Mouse (Mus musculus) cerebellum, adult 9-10 months (tissue): Measurements from ENCODE around the gene Tenm3.

ENCODE experiments used
- DNase-seq: peaks from one replicate; pipeline ENCODE4 v3.0.0; 2022

Gene Tenm3

DNA sequence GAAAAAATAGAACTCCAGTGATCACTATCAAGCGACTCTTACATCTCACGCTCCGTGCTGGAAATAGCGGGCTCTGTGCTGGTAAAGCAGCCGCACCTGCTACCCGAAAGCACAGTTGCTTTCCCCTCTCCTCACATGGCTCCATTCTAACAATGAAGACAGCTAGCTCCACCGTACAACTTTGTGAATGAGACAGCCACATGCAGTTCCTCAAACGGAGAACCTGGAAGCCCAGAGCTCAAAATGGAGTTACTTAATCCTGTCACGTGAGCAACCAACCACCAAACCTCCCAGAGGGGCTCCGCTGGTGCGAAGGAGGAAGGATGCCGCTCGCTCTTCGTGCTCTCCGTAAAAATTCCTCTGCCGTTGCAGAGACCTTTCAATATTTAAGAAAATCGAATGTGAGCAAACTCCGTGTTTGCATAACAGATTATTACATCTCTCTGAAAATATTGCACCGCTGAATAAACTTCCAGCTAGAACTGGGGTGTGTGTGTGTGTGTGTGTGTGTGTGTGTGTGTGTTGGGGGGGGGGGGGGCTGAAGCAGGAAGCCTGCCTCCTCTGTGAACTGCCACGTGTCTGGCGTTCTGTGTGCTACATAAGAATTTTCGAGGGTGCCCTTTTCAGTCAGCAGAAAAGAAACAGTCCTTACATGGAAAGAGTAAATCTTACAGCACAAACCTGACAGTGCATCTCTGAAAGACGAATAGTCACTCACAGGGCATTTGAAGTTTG lies 103.4 kb downstream of the Tenm3 start:
- no peak for DNase-seq

DNA sequence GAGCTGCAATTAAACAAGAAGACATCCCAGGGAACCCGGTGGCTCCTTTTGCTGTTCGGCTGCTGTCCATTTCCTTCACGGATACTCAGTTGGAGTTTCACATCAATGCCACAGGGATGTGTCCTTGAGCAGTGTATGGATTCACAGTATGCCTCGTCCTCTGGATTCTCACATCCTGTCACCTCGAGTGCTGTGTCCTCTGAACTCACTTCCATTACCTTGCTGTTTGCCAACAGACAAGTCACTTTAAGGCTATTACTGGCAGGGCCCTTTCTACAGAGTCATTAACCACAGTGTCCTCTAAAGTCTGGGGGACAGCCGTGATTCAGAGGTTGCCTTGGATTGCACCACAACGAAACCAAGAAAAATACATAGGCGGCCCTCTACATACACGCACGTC lies 110.0 kb downstream of the Tenm3 start:
- no peak for DNase-seq

DNA sequence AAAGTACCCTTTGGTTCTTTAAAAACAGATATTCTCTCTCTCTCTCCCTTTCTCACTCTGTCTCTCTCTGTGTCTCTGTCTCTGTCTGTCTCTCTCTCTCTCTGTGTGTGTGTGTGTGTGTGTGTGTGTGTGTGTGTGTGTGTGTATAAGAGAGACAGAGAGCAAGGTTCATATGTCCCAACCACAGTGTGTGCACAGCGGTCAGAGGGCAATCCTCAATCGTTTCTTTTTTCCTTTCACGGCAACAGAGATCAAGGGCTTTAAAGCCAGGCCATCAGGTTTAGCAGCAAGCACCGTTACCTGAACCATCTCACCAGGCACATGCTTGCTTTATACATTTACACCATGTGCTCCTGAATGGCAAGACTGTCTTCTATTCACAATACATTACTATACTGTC lies 110.7 kb downstream of the Tenm3 start:
- DNase-seq = no peak

DNA sequence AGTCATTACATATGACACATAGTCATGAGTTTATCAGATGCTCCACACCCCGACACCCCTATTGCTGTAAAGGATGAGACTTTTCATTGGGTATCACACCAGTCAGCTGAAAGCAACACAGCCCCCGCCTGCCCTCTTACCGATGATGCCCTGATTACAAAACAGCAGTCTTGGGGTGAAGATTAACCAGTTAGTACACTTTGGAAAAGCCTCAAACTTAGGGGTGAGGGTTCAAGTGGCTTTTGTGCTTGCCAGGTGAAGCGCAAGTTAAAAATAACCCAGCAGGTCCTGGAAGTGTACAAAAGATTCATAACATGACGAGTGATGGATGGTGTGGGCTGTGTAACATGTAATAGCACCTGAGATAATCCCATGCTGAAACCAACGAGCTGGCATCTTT lies 113.0 kb downstream of the Tenm3 start:
- no peak for DNase-seq

DNA sequence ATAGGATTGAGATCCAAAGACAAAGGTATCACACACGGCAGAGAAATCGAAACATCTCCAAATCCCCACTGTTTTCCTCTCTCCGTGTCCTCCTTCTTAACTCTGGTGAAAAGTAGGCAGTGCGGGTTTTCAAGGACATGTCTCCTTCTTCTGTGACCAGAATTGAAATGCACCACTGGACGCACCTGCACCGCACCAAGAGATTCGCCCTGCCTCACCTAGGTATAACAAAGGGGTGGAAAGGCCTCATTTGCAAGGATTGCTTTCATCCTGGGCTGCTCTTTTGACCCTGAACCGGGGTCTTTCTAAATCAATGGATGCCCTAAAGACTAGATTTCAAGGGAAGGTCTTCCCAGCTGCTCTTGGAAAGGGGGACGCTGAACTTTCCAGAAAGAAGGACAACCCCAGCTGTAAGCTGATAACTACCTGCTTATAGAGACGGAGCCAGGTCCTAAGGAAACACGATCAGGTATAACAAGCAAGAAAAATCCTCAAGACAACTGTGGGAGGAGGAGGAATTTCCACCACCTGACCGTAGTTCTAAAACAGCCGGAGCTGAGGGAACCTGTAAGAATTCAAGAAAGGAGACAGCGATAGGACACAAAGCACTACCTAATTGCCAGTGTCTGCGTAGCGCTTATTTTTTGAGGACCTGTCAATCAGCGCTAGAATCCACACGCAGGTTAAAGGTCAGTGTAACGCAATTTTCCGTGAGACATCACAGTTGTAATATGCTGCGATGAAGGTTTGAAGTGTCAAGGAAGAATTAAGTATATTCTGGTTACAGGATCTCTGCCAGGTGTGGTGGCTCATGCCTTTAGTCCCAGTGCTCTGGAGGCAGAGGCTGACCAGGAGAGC lies 114.7 kb downstream of the Tenm3 start:
- no peak for DNase-seq

DNA sequence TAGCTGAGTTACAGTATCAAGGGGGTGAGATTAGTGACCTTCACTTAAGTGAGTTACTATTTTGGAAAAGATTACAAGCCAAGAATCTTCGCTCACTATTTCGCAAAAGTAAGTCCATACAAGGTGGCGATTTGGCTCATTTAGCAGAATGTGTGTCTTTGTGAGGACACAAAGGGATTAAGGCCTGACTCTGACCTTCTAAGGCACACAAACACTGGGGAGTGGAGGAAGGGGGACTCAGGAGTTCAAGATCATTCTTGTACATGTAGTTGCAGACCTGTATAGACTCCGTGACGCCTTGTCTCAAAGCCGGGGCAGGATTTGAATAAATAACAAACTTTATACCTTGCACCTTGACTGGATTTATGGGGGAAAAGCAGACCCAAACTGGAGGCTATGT lies 115.7 kb downstream of the Tenm3 start:
- DNase-seq = no peak

DNA sequence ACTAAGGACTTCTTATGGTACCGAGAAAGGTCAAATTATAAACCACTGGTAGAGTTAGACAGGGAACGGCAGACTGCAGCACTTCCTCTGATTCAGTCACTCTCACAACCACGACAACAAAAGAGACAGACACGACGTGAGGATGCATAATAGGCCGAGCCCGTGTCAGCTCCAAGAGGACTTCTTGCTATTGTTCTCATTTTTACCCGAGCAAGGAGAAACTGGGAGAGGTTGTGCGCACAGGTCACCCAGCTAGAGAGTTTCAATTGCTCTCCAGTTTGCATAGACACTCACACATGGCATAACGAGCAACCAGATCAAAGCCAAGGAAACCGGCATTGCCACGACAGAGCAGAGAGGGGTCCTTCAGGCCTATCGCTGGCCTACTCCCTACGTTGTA lies 121.0 kb downstream of the Tenm3 start:
- DNase-seq = no peak

DNA sequence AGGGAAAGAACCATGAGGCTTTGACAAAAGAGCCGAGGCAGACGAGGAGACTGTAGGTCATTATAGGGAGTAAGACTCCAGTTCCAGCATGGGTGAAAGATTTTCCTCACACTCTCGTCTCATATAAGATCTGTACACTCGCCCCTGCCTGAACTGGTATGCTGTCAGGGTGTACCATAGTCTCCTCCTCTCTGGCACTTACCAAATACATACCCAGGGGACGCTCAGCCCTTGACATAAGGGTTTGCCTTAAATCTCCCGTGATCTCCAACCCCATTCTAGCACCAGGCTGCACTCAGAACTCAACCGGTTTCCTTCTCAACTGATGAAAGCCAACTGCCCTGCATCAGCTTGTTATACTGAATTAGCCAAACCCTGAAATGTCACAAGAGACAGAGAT lies 121.4 kb downstream of the Tenm3 start:
- DNase-seq = no peak

DNA sequence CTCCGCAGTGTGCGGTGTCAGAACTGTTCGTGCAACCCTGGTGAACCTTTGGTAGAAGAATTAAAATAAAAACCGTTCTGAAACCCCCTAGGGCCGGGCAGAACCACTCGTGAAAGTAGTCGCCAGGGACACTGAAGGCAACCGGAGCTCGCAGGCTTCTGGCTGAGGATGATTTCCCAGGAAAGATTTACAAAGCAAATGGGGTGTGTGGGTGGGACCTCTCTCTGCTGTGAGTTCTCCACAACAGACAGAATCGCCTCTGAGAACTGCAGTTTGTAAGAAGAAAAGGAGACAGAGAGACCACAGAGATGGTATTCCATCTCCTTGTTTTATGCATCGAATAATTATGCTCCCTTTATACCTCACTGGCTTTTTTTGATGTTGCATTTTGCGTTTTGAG lies 122.4 kb downstream of the Tenm3 start:
- no peak for DNase-seq

DNA sequence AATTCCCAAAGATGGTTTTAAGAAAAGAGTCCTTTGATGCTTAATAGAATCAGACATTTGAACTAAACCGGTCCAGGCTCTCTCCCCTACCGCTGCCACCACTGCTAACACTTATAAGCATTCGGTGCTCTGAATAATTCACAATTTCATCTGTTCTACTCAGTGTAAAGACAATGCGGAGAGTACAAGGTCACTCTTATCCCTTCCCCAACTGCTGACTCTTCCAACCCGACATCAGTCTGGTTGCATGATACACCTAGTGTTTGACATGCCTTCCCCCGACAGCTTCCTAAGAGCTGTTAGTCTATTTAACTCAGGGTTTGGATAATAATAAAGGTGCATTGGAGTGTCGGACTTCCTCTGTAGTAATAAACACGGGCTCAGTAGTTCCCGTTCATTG lies 128.1 kb downstream of the Tenm3 start:
- no peak for DNase-seq

DNA sequence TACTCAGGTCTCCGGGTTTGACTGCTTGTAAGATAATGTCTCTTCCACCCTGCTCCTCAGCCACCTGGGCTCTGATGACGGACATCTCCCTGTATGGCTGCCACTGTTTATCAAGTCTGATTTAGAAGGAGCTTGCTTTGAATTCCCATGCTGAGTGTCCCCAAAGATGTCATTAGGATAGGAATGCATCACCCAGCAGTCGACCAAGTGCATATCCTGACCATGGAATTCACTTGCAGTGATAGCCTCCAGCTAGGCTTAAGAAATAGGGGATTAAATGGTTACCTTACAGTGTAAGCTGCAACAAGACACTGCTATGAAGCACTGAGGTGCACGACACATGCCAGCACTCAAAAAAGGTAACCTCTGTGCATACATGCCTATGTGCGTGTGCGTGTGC lies 137.1 kb downstream of the Tenm3 start:
- DNase-seq = no peak

DNA sequence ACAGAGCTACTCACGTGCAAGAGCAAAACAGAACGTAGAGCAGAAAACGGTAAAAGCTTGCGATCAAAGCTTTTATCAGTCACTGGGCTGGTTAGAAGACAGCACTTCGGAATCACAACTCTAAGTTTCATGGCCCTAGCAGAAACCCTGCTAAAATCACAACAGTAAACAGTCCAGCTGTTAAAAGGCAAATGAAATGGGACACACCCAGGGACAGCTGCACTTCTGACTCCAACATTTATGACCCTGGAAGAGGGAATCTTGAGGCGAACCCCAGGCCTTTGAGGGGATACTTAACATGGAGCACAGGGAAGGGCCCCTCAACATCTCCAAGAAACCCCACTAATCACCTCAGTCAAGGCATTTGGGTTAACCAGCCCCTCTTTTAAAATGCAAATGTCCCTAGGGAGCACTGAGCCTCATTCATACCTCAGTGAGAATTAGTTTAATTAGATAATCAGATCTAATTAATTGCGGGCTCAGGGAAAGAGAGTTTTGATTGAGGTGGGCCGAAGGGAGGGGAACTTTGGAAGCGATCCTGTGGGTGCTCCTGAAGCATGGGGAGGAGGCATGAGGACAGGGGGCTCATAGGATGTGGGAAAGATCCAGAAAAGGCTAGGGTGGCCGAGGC lies 138.8 kb downstream of the Tenm3 start:
- DNase-seq = no peak

DNA sequence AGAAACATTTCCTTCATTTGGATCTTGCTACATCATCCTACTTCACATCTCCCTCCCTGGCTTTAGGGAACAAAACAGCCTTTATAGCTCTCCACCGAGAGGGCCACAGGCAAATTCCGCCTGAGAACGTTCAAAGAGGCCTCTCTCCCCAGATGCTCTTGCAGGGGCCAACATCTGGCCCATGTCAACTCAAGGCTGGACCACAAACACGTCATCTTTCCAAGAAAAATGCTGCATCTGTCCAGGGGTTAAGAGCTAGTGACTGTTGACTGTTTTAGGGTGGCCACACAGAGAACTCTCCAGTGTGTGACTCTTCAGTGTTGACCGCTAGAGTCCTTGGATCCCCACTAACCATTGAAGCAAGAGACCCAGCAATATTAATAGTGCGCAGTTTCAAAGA lies 139.3 kb downstream of the Tenm3 start:
- DNase-seq = no peak

DNA sequence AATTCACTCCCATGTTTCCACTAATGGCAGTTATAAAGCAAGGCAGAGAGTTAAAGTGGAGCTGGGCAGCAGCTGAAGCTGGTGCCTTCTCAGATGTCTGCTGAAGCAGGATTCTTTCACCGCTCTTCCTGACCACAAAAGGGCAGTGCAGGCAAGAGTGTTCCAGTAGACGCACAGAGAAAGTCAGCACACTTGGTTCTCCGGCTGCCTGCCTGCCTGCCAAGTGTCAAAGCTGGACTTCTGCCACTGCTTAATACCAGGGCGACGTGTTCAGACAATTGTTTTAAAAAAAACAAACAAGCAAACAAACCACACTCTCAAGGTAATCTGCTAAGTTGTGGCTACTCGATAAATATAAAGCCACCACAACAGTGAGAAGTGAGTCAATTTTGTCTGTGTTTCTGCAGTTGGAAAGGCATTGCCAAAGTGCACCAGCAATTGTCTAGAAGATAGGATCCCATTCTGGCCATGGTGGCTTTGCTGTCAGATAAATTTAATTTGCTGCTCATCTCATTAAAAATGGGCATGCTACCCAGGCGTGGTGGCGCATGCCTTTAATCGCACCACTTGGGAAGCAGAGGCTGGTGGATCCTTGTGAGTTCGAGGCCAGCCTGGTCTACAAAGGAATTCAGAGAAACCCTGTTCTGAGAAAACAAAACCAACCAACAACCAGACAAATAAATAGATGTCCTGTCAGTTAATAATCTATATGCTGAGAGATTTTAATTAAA lies 152.9 kb downstream of the Tenm3 start:
- DNase-seq = no peak

DNA sequence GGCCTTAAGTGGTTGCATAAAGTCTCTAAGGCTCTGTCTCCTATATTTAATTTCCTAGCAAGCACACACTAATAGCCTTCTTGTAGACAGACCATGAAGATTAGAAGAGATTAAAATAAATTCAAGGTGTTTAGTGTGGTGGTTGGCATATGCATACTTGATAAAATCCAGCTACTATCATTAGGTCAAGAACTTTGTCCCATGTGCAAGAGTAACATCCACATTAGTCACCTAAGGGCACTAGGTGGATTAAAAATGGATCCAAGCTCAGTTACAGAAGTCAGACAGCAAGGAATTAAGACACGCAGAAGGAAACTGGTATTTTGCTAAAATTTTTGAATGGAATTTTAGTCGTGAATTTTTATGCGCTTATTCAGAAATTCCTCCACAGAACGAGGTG lies 155.0 kb downstream of the Tenm3 start:
- no peak for DNase-seq

DNA sequence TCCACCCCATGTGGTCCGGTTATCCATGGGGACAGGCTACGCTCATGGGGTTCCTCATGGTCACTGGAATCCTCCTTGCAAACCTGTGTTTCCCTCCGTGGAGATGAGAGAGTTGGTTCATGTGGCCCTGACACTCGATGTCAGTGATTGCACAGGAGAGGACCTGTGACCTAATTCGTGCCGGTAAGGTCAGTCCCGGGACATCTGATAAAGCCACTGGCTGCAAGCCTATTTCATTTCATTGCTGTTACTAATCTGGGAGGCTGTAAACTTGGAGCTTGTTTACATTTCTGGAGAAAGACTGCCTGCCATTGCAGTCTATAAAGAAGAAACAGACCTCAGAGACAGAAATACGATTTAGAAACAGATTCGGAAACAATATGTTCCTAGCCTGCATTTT lies 155.6 kb downstream of the Tenm3 start:
- no peak for DNase-seq

DNA sequence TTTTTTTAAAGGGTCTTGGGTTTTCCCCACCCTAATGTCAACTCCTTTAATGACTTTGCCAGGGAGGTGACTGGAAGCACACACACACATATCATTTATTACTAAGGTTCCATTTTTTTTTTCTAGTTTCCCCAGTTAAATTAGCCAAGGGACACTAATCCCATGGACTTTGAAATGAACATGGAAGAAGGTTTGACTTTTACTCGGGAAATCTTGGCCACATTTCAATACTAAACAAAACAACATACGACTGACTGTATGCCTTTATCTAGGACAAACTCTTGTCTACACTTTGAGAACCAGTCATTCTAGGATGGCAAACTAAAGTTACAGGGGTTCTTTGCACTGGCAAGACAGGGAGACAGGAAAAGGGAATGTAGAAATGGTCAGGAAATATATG lies 170.3 kb downstream of the Tenm3 start:
- no peak for DNase-seq

DNA sequence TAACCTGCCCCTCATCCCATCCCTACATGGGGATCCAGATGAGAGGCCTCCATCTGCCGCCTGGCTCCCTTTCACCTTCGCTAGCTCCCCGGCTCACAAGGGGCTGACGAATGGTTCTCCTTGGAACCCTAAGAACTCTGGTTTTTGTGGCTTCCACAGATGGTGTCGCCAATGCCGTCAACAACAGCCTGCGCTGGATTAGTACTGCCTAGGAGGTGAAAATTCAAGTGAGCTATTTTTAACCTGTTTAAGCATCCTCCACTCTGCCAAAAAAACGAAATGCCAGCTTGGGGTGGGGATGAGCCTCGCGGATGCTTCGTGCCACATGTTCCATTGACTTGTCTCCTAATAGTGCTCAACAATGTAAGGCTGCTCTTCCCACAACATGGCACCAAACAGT lies 171.3 kb downstream of the Tenm3 start:
- no peak for DNase-seq

DNA sequence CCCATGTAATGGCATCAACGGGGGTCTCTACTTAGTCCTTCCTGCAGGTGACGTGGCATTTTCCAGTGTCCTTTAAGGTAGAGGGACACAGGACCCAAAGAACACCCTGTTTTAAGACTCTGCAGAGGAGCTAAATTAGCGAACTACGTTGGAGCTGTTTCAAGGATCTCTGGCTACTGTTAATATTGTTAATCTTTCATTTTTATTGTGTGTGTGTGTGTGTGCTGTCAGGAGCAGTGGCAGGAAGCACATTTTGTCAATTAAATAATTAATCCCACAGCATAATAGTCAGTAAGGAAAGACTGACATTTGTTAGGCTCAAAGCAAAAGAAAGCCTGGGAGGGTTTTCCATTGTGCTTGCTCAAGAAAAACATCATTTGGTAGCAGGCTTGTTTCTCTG lies 172.4 kb downstream of the Tenm3 start:
- DNase-seq = no peak

DNA sequence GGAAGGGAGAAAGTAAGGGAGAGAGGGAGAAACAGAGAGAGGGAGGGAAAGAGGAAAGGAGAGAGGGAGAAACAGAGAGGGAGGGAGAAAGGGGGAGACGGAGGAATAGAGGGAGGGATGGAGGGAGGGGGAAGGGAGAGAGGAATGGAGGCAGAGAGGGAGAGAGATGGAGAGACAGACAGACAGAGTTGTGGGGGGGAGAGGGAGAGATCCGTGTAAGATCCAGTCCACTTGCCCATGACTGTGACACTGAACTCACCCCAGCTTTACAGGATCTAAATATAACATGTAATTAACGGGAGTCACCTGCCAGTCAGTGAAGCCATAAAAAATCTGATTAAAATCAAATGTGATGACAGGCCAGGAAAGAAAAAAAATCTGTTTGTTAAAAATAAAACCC lies 172.9 kb downstream of the Tenm3 start:
- DNase-seq = no peak

DNA sequence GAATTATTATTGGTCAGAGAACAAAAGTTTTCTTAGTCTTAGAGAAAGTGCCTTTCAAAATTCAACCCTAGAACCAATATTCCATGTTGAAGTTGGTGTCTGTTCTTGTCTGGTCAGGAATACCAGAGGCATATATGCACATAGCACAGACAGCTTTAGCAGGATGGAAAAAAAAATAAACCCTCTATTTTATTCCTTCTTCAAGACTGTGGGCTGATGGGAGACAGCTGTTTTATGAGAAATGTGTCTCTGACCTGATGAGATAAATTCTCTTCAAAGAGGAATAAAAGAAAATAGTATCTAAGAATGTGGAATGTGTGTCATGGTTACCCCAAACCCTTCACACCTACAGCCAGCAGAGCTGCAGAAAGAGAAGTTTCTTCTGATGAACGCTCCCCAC lies 173.4 kb downstream of the Tenm3 start:
- DNase-seq = no peak

DNA sequence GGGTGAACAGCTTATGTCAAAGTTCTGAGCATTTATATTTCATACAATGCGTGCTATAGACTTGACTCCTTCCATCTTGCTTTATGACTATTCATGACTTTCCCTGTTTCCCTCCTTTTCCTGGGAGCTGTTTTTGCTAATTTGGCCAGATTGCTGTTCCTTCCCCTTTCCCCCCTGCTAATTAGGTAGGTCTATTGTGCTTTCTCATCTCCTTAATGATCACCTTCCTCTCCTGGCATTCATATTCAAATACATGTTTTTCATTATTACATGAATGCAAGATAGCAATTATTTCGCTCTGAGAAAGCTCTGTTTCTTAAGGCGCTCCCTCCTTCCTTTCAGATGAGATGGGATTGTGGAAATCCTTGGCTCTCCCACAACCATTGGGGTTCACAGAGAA lies 178.6 kb downstream of the Tenm3 start:
- no peak for DNase-seq

DNA sequence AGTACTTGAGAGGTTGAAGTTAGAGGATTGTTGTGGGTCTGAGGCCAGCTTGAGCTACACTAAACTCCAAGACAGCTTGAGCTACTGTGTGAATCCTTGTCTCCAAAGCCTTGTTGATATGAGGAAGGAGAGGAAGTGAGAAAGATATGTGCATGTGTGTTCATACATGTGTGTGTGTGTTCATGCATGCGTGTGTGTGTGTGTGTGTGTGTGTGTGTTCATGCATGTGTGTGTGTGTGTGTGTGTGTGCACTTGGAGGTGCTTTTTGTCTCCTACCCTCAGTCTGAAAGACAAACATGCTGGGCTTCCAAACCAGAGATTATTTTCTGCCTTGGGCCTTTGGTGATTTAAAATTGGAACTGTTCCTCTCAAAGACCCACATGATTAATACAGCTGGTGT lies 184.5 kb downstream of the Tenm3 start:
- no peak for DNase-seq
